Mouse (Mus musculus) heart, postnatal 25 days (tissue): ENCODE measurements at regions not wholly inside any gene's neighbourhood (a gene's known extent, or its start where the extent isn't known, plus 50 kb on each side); places are given as distances from the start of the nearest gene placed in this dataset.

ENCODE experiments used
- DNase-seq: peaks from one replicate; pipeline ENCODE4 v3.0.0; 2022; ENCODE audit warnings: low spot score
- intact Hi-C: fragments of 180-260 bp; cut with DNase I; formaldehyde crosslinking; loops from one replicate; pipeline ENCODE4 v1.15.1; 2025

DNA sequence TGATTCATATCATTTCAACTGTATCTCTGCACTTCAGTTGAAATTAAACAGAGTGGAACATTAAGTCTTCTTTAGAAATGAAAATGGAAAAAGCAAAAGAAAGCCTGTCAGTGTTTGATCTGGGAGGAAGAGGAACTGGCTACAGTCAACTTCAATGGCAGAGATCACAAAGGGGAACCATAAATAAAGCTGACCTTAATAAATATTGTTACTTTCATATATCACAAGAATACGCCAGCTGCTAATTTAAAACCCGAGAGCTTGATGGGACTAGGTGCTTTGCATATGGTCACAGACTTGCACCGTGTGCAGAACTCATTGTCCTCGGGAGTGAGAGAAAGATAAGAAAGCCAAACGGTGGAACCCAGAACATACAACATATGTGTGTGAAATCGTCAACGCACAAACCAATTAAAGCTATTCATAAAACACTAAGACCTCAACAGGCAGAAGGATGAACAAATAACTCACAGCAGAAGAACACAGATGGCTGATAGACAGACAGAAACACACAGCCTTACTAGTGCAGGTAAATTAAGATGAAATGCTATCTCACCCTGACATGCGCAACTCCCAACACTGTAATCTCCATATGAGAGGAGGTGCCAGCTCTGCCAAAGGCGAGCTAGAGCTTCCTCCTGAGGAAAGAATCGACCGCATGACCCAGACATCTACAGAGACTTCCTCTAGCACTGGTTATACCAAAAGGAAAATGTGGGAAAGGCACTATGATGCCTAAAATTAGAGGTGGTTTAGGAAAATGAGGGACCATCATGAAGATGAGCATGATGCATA, 189.9 kb downstream of the Hlx start:
- DNase-seq: no peak
- intact Hi-C loops: no loop called here

DNA sequence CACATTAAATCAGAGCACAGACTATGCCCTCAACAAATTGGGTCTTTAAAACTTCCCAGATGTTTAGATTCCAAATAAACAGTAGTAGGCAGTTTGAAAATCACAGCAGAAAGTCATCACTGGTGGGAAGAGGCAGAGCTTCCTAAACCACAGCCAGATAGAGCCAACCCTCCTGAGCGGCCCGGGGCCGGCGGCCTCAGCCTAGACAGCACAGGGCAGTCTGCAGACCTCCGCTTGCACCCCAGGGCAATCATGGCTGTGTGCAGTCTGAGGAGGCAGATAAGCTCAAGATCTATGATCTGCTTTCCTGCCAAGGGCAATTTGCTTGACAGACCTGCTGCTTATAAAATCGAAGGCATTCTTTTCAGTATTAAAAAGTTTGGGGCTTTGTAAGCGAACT, 192.6 kb downstream of the Hlx start:
- intact Hi-C loops: no loop called here
- DNase-seq: no peak

DNA sequence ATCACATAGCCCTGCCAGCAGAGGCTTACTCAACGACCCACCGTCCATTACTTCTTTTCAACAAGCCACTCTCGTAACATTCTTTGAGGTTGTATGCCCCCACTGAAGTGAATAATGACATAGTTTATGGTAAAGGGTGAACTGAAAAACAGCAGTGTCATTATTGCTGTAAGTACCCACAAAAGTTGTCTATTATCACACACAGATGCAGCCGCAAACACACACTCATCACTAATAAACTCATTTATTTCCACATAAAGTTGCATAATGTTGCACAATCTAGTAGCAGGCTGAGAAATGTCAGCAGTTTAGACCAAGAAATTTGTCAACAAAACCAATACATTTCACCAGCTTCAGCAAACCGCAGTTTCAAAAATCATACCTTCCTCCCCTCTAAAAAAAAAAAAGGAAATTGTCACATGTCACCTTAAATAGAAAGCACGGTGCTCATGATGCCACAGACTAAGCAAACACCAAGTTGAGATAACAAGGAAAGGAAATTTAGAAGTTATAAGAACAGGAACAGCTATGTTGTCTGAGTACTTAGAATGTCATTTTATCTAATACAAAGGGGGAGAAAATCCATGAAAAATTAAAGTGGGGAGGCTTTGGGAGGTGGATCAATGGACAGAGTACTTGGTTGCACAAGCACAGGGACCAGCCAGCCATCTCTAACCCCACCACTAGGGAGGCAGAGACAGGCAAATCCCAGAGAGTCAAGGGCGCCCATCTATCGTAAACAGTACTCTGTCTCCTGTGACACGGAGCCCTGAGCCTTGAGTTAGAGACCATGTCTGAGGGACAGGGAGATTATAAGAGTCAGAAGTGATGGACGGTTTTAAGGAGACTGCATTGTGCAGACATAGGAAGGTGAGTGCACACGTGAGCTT, 195.9 kb downstream of the Hlx start:
- intact Hi-C loops: no loop called here
- DNase-seq: no peak

DNA sequence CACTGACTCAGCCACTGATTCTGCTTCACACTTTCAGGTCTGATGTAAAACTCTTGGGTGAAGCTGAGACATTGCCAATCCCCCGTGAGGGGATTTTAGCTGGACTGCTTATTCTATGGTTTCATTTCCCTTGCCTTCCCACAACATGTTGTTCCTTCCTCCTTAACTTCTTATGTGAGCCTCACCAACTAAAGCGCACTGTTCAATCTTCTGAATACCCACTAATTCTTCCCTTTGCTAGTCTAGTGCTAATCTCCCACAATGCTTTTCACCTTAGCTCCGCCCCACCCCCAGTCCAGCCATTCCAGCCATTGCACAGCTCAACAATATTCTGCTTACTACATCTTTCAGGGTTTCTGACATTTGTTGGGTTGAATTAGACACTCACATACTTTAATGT, 196.7 kb downstream of the Hlx start:
- intact Hi-C loops: no loop called here
- DNase-seq: no peak

DNA sequence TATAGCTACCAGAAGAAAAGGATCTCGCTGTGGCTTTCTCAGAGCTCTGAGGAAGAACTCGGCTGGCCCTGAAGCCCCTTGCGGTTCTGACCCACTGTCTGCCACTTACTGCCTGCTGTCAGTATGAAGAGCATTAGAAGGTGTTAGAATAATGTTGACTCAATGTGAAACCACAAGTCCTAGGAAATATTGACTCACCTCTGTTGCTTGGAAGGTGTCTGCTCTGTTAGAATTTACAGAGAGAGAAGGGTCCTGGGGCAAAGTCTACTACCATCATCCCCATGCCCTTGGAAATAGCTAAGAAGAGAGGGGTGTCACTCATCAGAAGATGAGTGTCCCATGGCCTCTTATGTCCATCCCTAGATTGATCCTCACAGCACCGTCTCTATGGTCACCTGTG, 197.9 kb downstream of the Hlx start:
- intact Hi-C loops: no loop called here
- DNase-seq: no peak

DNA sequence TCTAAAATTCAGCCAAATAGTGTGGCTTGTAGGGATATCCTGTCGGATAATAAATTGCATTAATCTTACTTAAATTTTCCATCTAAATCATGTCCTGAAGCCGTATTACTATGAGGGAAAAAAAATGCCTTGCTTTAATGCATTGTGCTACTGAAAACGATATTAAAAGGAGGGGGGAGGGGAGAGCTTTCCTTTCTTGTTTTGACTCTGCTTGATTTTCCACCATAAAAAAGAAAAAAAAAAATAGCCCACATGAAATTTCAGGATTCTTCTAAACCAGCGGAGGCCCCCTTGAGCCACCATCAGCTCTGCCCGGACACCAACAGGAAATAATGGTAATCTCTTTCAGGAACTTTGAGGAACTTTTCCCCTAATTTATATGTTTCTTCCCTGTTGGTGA, 198.5 kb downstream of the Hlx start:
- DNase-seq: no peak
- intact Hi-C loops: no loop called here

DNA sequence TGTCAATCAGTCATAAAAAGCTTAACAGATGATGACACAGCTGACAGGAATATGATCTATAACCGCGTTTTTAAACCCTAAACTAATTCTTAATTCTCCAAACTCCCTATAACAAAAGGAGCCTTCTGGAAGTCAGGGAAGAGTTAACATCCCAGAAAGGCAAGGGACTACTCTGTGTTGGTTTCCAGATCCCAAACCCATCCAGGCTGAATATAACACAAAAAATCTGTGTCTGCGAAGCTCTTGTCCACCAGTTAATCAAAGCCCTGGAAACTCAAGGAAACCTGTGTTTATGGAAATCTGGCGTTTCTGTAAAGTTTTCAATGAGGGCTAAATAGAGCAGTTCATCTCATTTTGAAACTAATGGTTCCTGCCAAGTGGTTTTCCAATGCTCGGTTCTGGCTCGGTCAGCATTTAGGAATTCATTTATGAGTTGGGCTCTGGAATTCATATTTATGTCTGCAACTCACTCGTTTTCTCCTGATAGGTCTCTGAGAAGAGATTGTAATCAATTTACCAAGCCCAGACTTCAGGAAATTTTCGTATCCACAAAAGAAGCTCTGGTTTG, 199.8 kb downstream of the Hlx start:
- DNase-seq: no peak
- intact Hi-C loops: no loop called here

DNA sequence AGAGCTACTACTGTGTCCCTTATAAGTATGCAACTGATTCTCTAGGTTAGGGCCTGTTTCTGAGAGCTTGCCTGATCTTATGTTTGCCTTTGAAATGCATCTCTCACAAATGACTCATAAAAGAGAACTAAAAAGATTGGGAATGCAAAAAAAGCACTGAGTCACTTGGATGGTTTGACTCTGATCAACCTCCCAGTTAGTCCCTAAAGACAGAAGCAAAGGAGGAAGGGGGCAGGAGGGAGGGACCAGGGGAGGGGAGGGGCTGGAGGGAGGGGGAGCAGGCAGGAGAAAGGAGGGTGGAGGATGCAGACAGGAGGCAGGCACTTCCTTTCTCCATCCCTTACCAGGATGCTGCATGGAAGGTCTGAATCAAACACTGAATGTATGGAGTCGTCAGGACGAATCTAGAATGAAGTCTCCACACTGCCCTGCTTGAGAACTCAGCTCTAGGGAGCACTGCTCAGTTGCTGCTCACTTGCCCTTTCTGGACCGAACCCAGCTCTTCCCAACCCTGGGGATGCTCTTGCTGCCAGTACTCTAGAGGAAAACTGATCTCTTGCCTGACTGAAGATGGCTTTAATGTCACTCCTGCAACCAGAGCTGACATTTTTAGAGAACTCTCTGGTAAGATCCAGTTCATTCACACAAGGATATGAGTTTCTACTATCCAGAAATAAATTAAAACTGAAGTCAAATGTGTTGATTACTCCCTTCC, 201.7 kb downstream of the Hlx start:
- DNase-seq: no peak
- intact Hi-C loops: no loop called here

DNA sequence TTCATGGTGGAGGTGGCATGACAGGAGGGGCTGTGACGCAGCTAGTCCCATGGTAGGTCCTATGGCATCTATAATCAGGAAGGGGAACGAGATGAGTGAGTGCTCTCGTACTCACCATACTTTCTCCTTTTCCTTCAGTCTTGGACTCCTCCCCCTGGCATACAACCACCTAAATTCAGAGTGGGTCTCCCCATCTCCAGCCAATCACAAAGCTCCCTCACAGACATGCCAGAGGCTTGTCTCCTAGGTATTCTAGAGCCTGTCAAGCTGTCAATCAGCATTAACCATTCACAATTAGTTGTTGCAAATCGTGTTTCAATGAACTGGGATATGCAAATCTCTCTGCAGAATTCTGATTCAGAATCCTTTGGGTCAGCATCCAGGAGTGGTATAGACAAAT, 206.7 kb downstream of the Hlx start:
- no peak for DNase-seq
- intact Hi-C loops: no loop called here

DNA sequence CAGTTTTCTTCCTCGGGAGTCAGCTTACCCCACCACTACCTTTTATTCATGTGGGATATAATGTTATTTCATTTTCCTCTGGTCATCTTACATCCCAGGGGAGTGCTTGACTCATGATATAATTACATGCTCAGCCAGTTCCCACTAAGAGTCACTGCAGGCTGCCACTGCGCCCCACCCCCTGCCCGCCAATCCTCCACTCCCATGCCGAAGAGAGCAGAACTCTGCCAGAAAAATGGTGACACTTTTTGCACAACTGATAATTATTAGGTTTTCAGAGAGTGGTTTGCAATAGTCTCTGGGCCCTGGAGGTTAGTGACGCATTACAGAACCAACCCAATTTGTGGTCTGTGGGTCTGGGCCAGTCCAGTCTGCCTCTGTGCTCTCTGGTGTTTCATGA, 212.9 kb downstream of the Hlx start:
- DNase-seq: peak; percentile 46
- intact Hi-C loops: no loop called here

DNA sequence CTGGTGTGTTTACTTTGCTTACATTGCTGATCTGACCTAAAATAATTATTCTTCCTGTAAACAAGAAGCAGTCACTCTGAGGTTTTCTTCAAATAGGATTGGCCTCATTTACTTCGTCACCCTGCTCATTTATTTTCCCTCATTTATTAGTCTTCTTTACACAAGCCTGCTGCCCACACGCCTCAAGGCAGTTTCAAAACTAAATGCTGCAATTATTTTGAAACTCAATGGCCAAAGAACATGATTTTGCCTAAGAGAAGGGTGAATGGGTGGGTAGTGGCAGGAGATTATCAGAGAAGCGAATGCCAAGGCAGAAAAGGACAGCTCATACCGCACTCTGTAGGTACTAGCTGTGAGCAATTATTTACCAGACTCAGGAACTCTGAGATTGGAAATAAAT, 227.8 kb downstream of the Hlx start:
- no peak for DNase-seq
- intact Hi-C loops: no loop called here

DNA sequence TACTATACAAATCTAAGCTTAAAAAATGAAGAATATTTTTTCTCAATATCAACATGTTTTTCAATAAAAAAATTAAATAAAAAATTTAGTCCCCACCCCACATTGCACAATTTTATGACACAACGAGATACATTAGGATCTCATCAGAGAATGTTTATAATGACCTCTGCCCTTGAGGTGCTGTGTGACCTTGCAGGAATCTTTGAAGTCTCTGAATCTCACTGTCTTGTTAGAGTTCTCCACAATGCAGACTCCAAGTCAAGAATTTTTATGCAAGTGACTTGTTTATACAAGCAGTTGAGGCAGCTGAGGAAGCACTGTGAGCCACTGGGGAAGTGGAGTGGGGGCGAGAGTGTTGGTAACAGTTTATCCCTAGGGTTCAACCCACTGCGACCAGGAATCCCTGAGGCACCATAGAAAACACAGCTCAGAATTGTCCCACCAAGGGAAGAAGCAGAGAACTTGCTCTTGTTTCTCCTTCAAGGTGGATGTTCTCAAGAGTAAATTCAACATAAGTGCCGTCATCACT, 228.5 kb downstream of the Hlx start:
- intact Hi-C loops: no loop called here
- no peak for DNase-seq

DNA sequence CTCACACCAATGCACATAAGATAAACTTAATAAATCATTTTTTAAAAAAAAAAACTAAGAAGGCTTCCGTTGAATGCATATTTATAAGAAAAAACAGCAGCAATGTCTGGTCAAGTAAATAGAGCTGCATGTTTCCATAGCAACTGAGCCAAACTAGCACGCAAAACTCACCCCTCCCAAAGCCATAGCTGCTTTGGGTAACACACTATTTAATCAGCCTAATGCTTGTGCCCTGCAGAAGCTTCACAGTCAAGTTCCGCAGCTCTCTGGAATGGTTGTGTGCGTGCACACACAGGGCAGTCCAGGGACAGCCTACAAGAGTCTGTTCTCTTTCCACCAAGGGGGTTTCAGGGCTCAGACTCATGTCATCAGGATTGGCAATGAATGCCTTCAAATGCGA, 231.7 kb downstream of the Hlx start:
- intact Hi-C loops: no loop called here

DNA sequence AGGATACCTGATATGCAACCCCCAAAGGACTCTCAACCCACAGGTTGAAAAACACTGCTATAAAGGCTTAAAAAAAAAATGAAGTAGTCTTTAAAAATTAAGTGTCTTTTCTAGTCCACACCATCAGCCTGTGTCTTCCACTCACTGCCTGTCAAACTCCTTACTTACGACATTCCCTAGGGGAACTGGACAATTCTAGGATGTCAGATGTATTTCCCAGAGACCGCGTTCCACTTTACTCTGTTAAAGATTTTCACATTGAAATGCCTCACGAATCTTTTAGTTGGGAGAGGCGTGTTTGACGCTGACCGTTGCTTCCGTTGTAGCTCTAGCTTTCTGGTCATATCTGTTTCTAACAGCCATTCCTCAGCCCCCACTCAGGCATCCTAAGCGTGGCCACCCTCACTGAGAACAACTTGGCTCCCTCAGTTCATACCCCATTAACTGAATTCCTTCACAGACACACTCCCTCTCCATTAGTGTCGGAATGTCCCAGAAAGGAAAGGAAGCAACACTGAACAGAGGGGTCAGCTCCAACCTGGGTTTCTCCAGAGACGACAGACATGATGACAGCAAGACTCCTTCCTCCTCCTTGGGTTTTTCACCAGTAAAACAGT, 233.4 kb downstream of the Hlx start:
- no peak for DNase-seq
- intact Hi-C loops: no loop called here

More for the DNA sequence above, 231.7 kb downstream of the Hlx start:
- no peak for DNase-seq

DNA sequence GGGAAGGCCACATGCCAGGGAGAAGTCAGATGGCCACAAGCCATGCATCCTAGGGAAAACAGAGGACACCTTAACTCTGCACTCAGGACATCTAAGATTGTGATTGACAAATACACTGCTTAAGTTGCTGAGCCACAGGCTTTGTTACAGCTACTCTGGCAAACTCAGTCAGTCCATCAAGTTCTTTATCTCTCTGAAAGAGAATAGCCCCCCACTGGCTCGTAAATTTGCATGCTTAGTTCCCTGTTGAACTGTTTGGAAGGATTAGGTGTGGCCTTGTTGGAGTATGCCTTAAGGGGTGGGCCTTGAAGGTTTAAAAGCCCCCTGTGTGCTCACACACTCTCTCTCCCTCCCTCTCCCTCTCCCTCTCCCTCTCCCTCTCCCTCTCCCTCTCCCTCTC, 235.4 kb downstream of the Hlx start:
- no peak for DNase-seq
- intact Hi-C loops: no loop called here

DNA sequence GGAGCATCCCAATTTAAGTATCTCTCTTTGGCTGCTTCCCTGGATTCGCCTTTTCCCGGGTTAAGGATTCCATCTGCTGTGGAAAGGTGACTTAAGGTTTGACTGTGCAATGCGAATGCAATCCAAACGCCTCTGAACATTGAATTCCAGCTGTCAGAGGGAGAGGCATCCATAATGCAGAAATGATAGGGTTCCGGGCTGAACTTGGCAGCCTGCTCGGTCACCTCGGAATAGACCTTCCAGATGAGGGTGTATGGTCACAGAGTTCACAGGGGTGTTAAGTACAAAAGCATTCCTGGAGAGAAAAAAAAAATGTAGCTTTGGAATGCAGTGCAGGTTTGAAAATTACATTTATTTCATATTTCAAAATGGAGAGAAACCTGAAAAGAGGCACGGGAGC, 238.6 kb downstream of the Hlx start:
- no peak for DNase-seq
- intact Hi-C loops: no loop called here

DNA sequence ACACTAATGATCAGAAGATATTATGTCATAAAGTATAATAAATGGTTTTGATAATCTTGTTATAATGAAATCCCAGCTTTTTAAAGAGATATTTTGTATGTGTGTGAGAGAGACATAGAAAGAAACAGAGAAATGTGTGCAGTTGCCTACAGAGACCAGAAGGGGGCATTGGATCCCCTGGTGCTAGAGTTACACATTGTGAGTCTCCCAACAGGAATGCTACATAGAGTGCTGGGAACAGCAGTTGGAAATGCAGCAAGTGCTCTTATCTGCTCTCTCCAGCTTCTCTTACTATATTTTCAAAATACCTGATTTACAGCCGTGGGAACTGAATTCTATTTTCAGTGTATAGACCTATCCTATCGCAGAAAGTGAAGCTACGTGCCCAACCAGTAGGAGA, 240.3 kb downstream of the Hlx start:
- intact Hi-C loops: no loop called here
- no peak for DNase-seq

DNA sequence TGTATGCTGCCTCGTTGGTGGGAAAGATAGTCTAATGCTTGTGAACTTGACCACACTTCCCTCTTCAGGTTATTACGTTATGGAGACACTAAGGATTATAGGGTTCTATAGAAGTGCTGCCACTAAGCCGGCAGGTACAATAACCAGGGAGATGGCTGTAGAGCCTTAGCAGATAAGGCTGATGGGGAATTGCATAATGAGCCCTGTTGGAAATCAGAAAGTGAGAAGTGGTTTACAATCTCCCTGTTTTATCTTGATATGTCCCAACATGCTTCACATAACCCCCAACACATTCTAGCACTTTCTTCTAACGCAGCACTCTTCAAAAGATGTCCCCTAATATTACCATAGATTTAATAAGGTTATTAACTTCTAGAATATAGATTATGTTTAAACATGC, 241.2 kb downstream of the Hlx start:
- intact Hi-C loops: no loop called here
- no peak for DNase-seq

DNA sequence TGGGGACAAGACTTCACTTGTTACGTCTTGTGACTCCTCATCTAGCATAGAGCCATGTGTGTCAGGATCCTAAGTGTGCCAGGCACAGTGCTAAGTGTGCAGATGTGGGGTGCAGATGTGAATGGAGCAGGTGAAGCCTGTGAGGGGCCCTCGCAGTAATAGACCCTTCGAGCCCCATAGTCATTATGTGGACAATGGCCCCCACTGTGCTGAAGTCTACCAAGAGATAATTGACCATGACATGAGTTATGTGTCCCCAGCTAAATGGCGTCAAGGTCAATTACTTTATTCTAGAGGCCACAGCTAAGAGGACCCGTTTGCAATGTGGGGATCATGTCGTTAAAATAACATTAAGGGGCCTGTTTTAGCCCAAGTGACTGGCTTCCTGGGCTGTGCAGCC, 245.0 kb downstream of the Hlx start:
- no peak for DNase-seq
- intact Hi-C loops: no loop called here

DNA sequence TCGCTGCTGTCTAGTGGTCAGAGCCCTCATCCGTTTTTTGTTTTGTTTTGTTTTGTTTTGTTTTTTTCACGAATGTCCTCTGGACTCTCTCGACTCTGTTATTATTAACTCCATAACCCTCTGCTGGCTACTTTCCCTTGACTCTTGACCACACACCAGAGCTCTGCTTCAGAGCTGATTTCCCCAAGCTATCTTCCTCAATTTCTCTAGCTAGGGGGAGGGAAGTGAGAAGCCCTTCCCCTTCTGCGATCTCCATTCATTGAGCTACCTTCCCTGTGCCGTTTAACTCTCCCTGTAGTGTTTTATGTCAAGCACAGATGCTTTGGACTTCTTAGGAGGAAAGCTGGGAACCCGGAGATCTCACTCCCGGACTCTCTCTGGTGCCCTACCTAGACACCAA, 247.6 kb downstream of the Hlx start:
- no peak for DNase-seq
- intact Hi-C loops: no loop called here
